Mouse (Mus musculus) neural tube, embryonic 12.5 days (tissue): ENCODE data around the gene Trpc2. TPM values are rescaled to one million over a fixed set of nuclear protein-coding genes. Genes with fewer than 3 reads are reported as not detected.

Experiments
- ATAC-seq: fragments of 200-750 bp; cut with Nextera tagmentation; 2 replicates; pipeline ENCODE4 v1.8.0; 2017; ENCODE audit warnings: low read depth, mild to moderate bottlenecking, moderate TSS enrichment, moderate library complexity; ENCODE audit not compliant: low FRiP score
- H3K27ac ChIP-seq: fragments of 300-500 bp; sonication (generic); 2 replicates; pipeline ENCODE4 v1.5.1; 2016
- H3K27me3 ChIP-seq: fragments of 300-500 bp; sonication (generic); replicated peaks from 2 replicates; pipeline ENCODE4 v1.6.1; 2016; ENCODE audit warnings: mild to moderate bottlenecking
- H3K36me3 ChIP-seq: fragments of 300-500 bp; sonication (generic); 2 replicates; pipeline ENCODE4 v1.6.1; 2016; ENCODE audit warnings: mild to moderate bottlenecking
- H3K4me1 ChIP-seq: fragments of 300-500 bp; sonication (generic); 2 replicates; pipeline ENCODE4 v1.6.1; 2016
- H3K4me2 ChIP-seq: fragments of 300-500 bp; sonication (generic); replicated peaks from 2 replicates; pipeline ENCODE4 v1.6.1; 2016; ENCODE audit warnings: mild to moderate bottlenecking
- H3K4me3 ChIP-seq: fragments of 300-500 bp; sonication (generic); 2 replicates; pipeline ENCODE4 v1.5.1; 2016
- H3K9ac ChIP-seq: fragments of 300-500 bp; sonication (generic); 2 replicates; pipeline ENCODE4 v1.6.1; 2016; ENCODE audit warnings: mild to moderate bottlenecking
- H3K9me3 ChIP-seq: fragments of 300-500 bp; sonication (generic); 2 replicates; pipeline ENCODE4 v1.6.1; 2016; ENCODE audit warnings: mild to moderate bottlenecking
- WGBS: fragments of 180-500 bp; shearing (Covaris S2); methylation state at CpG from one replicate; pipeline ENCODE4 v1.1.7; 2016; 5-methylcytosine and 5-hydroxymethylcytosine counted together
- polyA plus RNA-seq: library from polyadenylated mRNA; unstranded; fragments of >200 nt; fragmentation: Nextera tagmentation; extraction: Ambion mirVana; gene quantifications from 2 replicates; pipeline ENCODE4 v1.2.1, GENCODE M21; 2016

The Trpc2 gene
- polyA plus RNA-seq, 1 experiment from 2014 or later: 1.4 TPM

- Histone ChIP-seq H3K4me1 (no peaks in the 10 kb centered on the region), H3K9me3 (no peaks in the 10 kb centered on the region), H3K27ac (no peak overlapping the region), H3K4me3 (no peak overlapping the region), H3K9ac (no peak overlapping the region), H3K36me3 (peaks cover 81% of the 10 kb centered on the region), H3K27me3 (no peaks in the 10 kb centered on the region), H3K4me2 (no peak overlapping the region)
- WGBS: 83% methylated on average over 7 of the region's 7 CpGs
- ATAC-seq: no peak
Measured at GRCm38 (mm10) chr7:102076714-102077296, 6.1 kb upstream of the Trpc2 start.

GRCm38 (mm10) chr7:102078517-102078916 is 4.4 kb upstream of the Trpc2 start:
- Histone ChIP-seq H3K4me2 (no peak overlapping the region), H3K27ac (no peak overlapping the region), H3K36me3 (peaks cover 83% of the 10 kb centered on the region), H3K4me1 (no peaks in the 10 kb centered on the region), H3K27me3 (no peaks in the 10 kb centered on the region), H3K9ac (no peak overlapping the region), H3K4me3 (no peak overlapping the region), H3K9me3 (no peaks in the 10 kb centered on the region)
- WGBS: 83% methylated on average over 7 of the region's 7 CpGs
- ATAC-seq: no peak

- H3K27ac ChIP-seq: no peak overlapping the region
- H3K4me3 ChIP-seq: no peak overlapping the region
- H3K4me1 ChIP-seq: no peaks in the 10 kb centered on the region
- 96% methylated on average over 8 of the region's 8 CpGs for WGBS
- H3K9ac ChIP-seq: no peak overlapping the region
- H3K9me3 ChIP-seq: no peaks in the 10 kb centered on the region
- no peak for ATAC-seq
- peaks cover 85% of the 10 kb centered on the region for H3K36me3 ChIP-seq
- no peak overlapping the region for H3K4me2 ChIP-seq
- H3K27me3 ChIP-seq: no peaks in the 10 kb centered on the region
Measured at GRCm38 (mm10) chr7:102080311-102080710, 2.6 kb upstream of the Trpc2 start.

- no peaks in the 10 kb centered on the region for H3K9me3 ChIP-seq
- ATAC-seq: no peak
- no peak overlapping the region for H3K4me3 ChIP-seq
- H3K27ac ChIP-seq: no peak overlapping the region
- H3K27me3 ChIP-seq: no peaks in the 10 kb centered on the region
- no peak overlapping the region for H3K9ac ChIP-seq
- H3K4me1 ChIP-seq: no peaks in the 10 kb centered on the region
- 95% methylated on average over 5 of the region's 5 CpGs for WGBS
- peaks cover 73% of the 10 kb centered on the region for H3K36me3 ChIP-seq
- no peak overlapping the region for H3K4me2 ChIP-seq
Measured at GRCm38 (mm10) chr7:102081784-102082183, 1.1 kb upstream of the Trpc2 start.

GRCm38 (mm10) chr7:102084041-102084696 is 1.3 kb downstream of the Trpc2 start:
- Histone ChIP-seq H3K4me1 (no peaks in the 10 kb centered on the region), H3K4me2 (no peak overlapping the region), H3K36me3 (peaks cover 58% of the 10 kb centered on the region), H3K27me3 (no peaks in the 10 kb centered on the region), H3K9ac (no peak overlapping the region), H3K27ac (no peak overlapping the region), H3K9me3 (no peaks in the 10 kb centered on the region), H3K4me3 (no peak overlapping the region)
- ATAC-seq: no peak
- WGBS: 92% methylated on average over 26 of the region's 26 CpGs

- Histone ChIP-seq H3K9me3 (0 out of 2 replicates have a peak, but pooled peaks cover 4% of the 10 kb centered on the region), H3K9ac (no peak overlapping the region), H3K36me3 (peaks cover 40% of the 10 kb centered on the region), H3K4me2 (no peak overlapping the region), H3K27ac (no peak overlapping the region), H3K4me3 (no peak overlapping the region), H3K27me3 (no peaks in the 10 kb centered on the region), H3K4me1 (no peaks in the 10 kb centered on the region)
- WGBS: 86% methylated on average over 4 of the region's 4 CpGs
- no peak for ATAC-seq
Measured at GRCm38 (mm10) chr7:102087336-102087735, 4.4 kb downstream of the Trpc2 start.

- peak; percentile 79 for ATAC-seq
- no peak overlapping the region for H3K4me3 ChIP-seq
- no peaks in the 10 kb centered on the region for H3K27me3 ChIP-seq
- no peak overlapping the region for H3K9ac ChIP-seq
- no peaks in the 10 kb centered on the region for H3K9me3 ChIP-seq
- peaks cover 19% of the 10 kb centered on the region for H3K4me1 ChIP-seq
- no peak overlapping the region for H3K27ac ChIP-seq
- H3K36me3 ChIP-seq: no peaks in the 10 kb centered on the region
- 3% methylated on average over 30 of the region's 30 CpGs for WGBS
- peak overlapping the region; percentile 58 for H3K4me2 ChIP-seq
Measured at GRCm38 (mm10) chr7:102099760-102100661, 17.1 kb downstream of the Trpc2 start.

GRCm38 (mm10) chr7:102100868-102101267 is 18.0 kb downstream of the Trpc2 start:
- ATAC-seq: no peak
- no peak overlapping the region for H3K27ac ChIP-seq
- no peak overlapping the region for H3K4me3 ChIP-seq

GRCm38 (mm10) chr7:102101487-102101886 is 18.6 kb downstream of the Trpc2 start, which contains the start of gene Art1:
Art1 (plus strand) TSS chr7:102101743.
- 33% methylated on average over 5 of the region's 5 CpGs for WGBS
- Histone ChIP-seq H3K9me3 (no peaks in the 10 kb centered on the region), H3K27me3 (no peaks in the 10 kb centered on the region), H3K36me3 (no peaks in the 10 kb centered on the region), H3K4me1 (peaks cover 19% of the 10 kb centered on the region), H3K27ac (no peak within 1 kb of the TSS), H3K4me2 (peak within 1 kb of the TSS; percentile 58), H3K9ac (no peak within 1 kb of the TSS), H3K4me3 (no peak within 1 kb of the TSS)
- no peak for ATAC-seq

More at GRCm38 (mm10) chr7:102100868-102101267, 18.0 kb downstream of the Trpc2 start:
- Histone ChIP-seq H3K4me1 (peaks cover 19% of the 10 kb centered on the region), H3K36me3 (no peaks in the 10 kb centered on the region), H3K9ac (no peak overlapping the region), H3K27me3 (no peaks in the 10 kb centered on the region), H3K4me2 (no peak overlapping the region), H3K9me3 (no peaks in the 10 kb centered on the region)
- WGBS: 30% methylated on average over 5 of the region's 5 CpGs

- Histone ChIP-seq H3K9me3 (no peaks in the 10 kb centered on the region), H3K4me3 (no peak overlapping the region), H3K9ac (no peak overlapping the region), H3K4me2 (no peak overlapping the region), H3K36me3 (no peaks in the 10 kb centered on the region), H3K27ac (no peak overlapping the region), H3K4me1 (peaks cover 25% of the 10 kb centered on the region), H3K27me3 (no peaks in the 10 kb centered on the region)
- 38% methylated on average over 8 of the region's 8 CpGs for WGBS
- no peak for ATAC-seq
Measured at GRCm38 (mm10) chr7:102102241-102102640, 19.3 kb downstream of the Trpc2 start.

GRCm38 (mm10) chr7:102102696-102103095 is 19.8 kb downstream of the Trpc2 start:
- ATAC-seq: no peak
- WGBS: 46% methylated on average over 6 of the region's 6 CpGs
- Histone ChIP-seq H3K4me2 (no peak overlapping the region), H3K4me3 (no peak overlapping the region), H3K27ac (no peak overlapping the region), H3K36me3 (no peaks in the 10 kb centered on the region), H3K4me1 (peaks cover 25% of the 10 kb centered on the region), H3K9ac (no peak overlapping the region), H3K9me3 (no peaks in the 10 kb centered on the region), H3K27me3 (no peaks in the 10 kb centered on the region)

GRCm38 (mm10) chr7:102103555-102103954 is 20.6 kb downstream of the Trpc2 start:
- H3K27me3 ChIP-seq: no peaks in the 10 kb centered on the region
- H3K4me1 ChIP-seq: peaks cover 25% of the 10 kb centered on the region
- no peak overlapping the region for H3K27ac ChIP-seq
- no peak overlapping the region for H3K4me2 ChIP-seq
- H3K36me3 ChIP-seq: no peaks in the 10 kb centered on the region
- ATAC-seq: no peak
- no peak overlapping the region for H3K4me3 ChIP-seq
- no peak overlapping the region for H3K9ac ChIP-seq
- H3K9me3 ChIP-seq: no peaks in the 10 kb centered on the region
- WGBS: 82% methylated on average over 2 of the region's 2 CpGs
